ENCODE assay signal across 14 mouse cellular contexts in genomic region chr1:37368125-37368524, GRCm38 (mm10).
A peak's percentile ranks its signal among the peaks of the same experiment; 100 is the strongest.
DNase-seq lines count a peak whose midpoint lies in the region; ATAC-seq and TF ChIP-seq lines count a peak whose summit lies in the region.
"Had no signal": no experiment of that assay in that cellular context is flagged by ENCODE, and none has a peak within 500 bp of the region (broad histone marks: within the 10 kb centered on the region; RNA-seq: fewer than 3 reads in every experiment).

No protein-coding gene starts in this region.

- peaks cover 69% of the 10 kb centered on the region for H3K36me3 ChIP-seq in hindbrain, embryonic 13.5 days

- WGBS in cerebellum, adult 2 months: 13% methylated on average over 10 of the region's 10 CpGs
- WGBS in hindbrain, embryonic 13.5 days: 95% methylated on average over 10 of the region's 10 CpGs

- peak; percentile 95 for DNase-seq in brain, adult 2 months (ENCODE audit: low read depth, low spot score)
- peak; percentile 72 to 81 for DNase-seq in cerebellum, adult 2 months
- DNase-seq in frontal cortex, postnatal 25 days (ENCODE audit: low spot score in 2 of 2): peak; percentile 49 to 57
- peak; percentile 69 to 79 for DNase-seq in left cerebral cortex, postnatal 14 days (ENCODE audit: low spot score in 2 of 2)
- DNase-seq in Muller cell, postnatal 12 days (ENCODE audit: inconsistent ontology term): no peak
- DNase-seq in retina, postnatal 1 day: no peak
- DNase-seq: thymus, postnatal 4 days had no signal

- no peak overlapping the region for H3K4me2 ChIP-seq in hindbrain, embryonic 13.5 days
- H3K4me2 ChIP-seq: embryonic facial prominence, embryonic 13.5 days; heart, embryonic 15.5 days; liver, embryonic 15.5 days; neural tube, embryonic 15.5 days; stomach, embryonic 15.5 days had no signal

- peak; percentile 47; the same call in 1 of the 2 replicates for TF ChIP-seq CTCF in cerebellum, adult 2 months (IDR thresholded peaks at IDR 0.05; ENCODE audit: borderline replicate concordance, insufficient read depth, low read depth, low read length)

- no peak for ATAC-seq in hindbrain, embryonic 13.5 days (ENCODE audit: low FRiP score)
- ATAC-seq: hindbrain, embryonic 16.5 days had no signal

- 0 out of 2 replicates have a peak overlapping the region, but pooled peaks have one; percentile 8 for H3K27ac ChIP-seq in cerebellum, adult 2 months (ENCODE audit: insufficient read depth, low read length)
- H3K27ac ChIP-seq in hindbrain, embryonic 13.5 days: no peak overlapping the region
- H3K27ac ChIP-seq: embryonic facial prominence, embryonic 13.5 days; heart, embryonic 15.5 days; liver, embryonic 15.5 days; neural tube, embryonic 15.5 days; stomach, embryonic 15.5 days had no signal

- H3K9ac ChIP-seq in hindbrain, embryonic 13.5 days: no peak overlapping the region
- H3K9ac ChIP-seq: embryonic facial prominence, embryonic 13.5 days; heart, embryonic 15.5 days; liver, embryonic 15.5 days; neural tube, embryonic 15.5 days; stomach, embryonic 15.5 days had no signal

- H3K4me1 ChIP-seq in cerebellum, adult 2 months (ENCODE audit: control insufficient read depth, insufficient read depth, low read length): peaks cover 17% of the 10 kb centered on the region
- H3K4me1 ChIP-seq in hindbrain, embryonic 13.5 days (replicated peaks): no peaks in the 10 kb centered on the region
- H3K4me1 ChIP-seq: embryonic facial prominence, embryonic 13.5 days; heart, embryonic 15.5 days; liver, embryonic 15.5 days; neural tube, embryonic 15.5 days; stomach, embryonic 15.5 days had no signal

- intact Hi-C loops in left cerebral cortex, postnatal 14 days (cut with DNase I): no loop called here

- no peaks in the 10 kb centered on the region for H3K27me3 ChIP-seq in cerebellum, adult 2 months (ENCODE audit: control insufficient read depth, insufficient read depth, low read length)
- no peaks in the 10 kb centered on the region for H3K27me3 ChIP-seq in hindbrain, embryonic 13.5 days
- H3K27me3 ChIP-seq: embryonic facial prominence, embryonic 13.5 days; heart, embryonic 15.5 days; liver, embryonic 15.5 days; neural tube, embryonic 15.5 days; stomach, embryonic 15.5 days had no signal

- H3K9me3 ChIP-seq in hindbrain, embryonic 13.5 days: no peaks in the 10 kb centered on the region
- H3K9me3 ChIP-seq: embryonic facial prominence, embryonic 13.5 days; heart, embryonic 15.5 days; liver, embryonic 15.5 days; neural tube, embryonic 15.5 days; stomach, embryonic 15.5 days had no signal

- no peak for TF ChIP-seq POLR2A in cerebellum, adult 2 months (IDR thresholded peaks at IDR 0.05; ENCODE audit: borderline replicate concordance, insufficient read depth, low read length)

- H3K4me3 ChIP-seq in cerebellum, adult 2 months (replicated peaks; ENCODE audit: insufficient read depth, low read depth, low read length): no peak overlapping the region
- H3K4me3 ChIP-seq in hindbrain, embryonic 13.5 days: no peak overlapping the region
- H3K4me3 ChIP-seq: embryonic facial prominence, embryonic 13.5 days; heart, embryonic 15.5 days; liver, embryonic 15.5 days; neural tube, embryonic 15.5 days; stomach, embryonic 15.5 days had no signal

Comparison
In these comparisons a context has a peak if more than half of its experiments do, and no peak if none do; other contexts are left out.
1. DNase-seq: peak in brain, adult 2 months (single experiment), cerebellum, adult 2 months (2 of 2), frontal cortex, postnatal 25 days (2 of 2) and left cerebral cortex, postnatal 14 days (2 of 2); none in Muller cell, postnatal 12 days (single experiment) and retina, postnatal 1 day (single experiment).